Mouse (Mus musculus) liver, adult 2 months (tissue): Measurements from ENCODE around the gene Thap3. TPM values are rescaled to one million over a fixed set of nuclear protein-coding genes. Genes with fewer than 3 reads are reported as not detected.

Experiments
- DNase-seq: peaks from one replicate; pipeline ENCODE4 v3.0.0-alpha.2; 2011; ENCODE audit warnings: low read depth, low spot score; ENCODE audit errors: extremely low read depth
- H3K27ac ChIP-seq: fragments of 200-500 bp; replicated peaks from 2 replicates; pipeline ENCODE4 v1.5.1; 2012; ENCODE audit warnings: low read depth, mild to moderate bottlenecking, control low read depth, inconsistent platforms, low read length; ENCODE audit not compliant: insufficient read depth
- H3K27me3 ChIP-seq: fragments of 200-500 bp; 2 replicates; pipeline ENCODE4 v1.6.1; 2012; ENCODE audit warnings: mild to moderate bottlenecking, moderate library complexity, low read length, inconsistent platforms; ENCODE audit not compliant: control insufficient read depth, insufficient read depth
- H3K36me3 ChIP-seq: fragments of 200-500 bp; 2 replicates; pipeline ENCODE4 v1.6.1; 2012; ENCODE audit warnings: low read length, inconsistent platforms; ENCODE audit not compliant: control insufficient read depth, insufficient read depth
- H3K4me1 ChIP-seq: fragments of 200-500 bp; 2 replicates; pipeline ENCODE4 v1.6.1; 2011; ENCODE audit warnings: low read length; ENCODE audit not compliant: control insufficient read depth, insufficient read depth
- H3K4me3 ChIP-seq: fragments of 200-500 bp; 2 replicates; pipeline ENCODE4 v1.5.1; 2011; ENCODE audit warnings: low read depth, mild to moderate bottlenecking, control low read depth, low read length, moderate library complexity; ENCODE audit not compliant: insufficient read depth
- H3K79me2 ChIP-seq: fragments of 200-500 bp; 2 replicates; pipeline ENCODE4 v1.6.1; 2012; ENCODE audit warnings: inconsistent platforms, mild to moderate bottlenecking, low read length, moderate library complexity; ENCODE audit not compliant: control insufficient read depth, insufficient read depth
- H3K9ac ChIP-seq: fragments of 200-500 bp; 2 replicates; pipeline ENCODE4 v1.6.1; 2012; ENCODE audit warnings: low read depth, mild to moderate bottlenecking, control low read depth, inconsistent platforms, low read length
- CTCF ChIP-seq: fragments of 200-500 bp; IDR thresholded peaks from 2 replicates; pipeline ENCODE4 v1.5.1; 2011; ENCODE audit warnings: low read depth, low read length, control low read depth
- POLR2A ChIP-seq: fragments of 200-500 bp; IDR thresholded peaks from 2 replicates; pipeline ENCODE4 v1.6.1; 2011; ENCODE audit warnings: low read length, control low read depth; ENCODE audit not compliant: insufficient read depth; ENCODE audit errors: extremely low read depth
- WGBS: fragments of 180-500 bp; shearing (Covaris S2); methylation state at CpG from one replicate; pipeline ENCODE4 v1.1.7; 2018; 5-methylcytosine and 5-hydroxymethylcytosine counted together
- polyA plus RNA-seq: library from polyadenylated mRNA; depleted of rRNA; stranded (reverse); fragments of >200 nt; gene quantifications from 2 replicates; pipeline ENCODE4 v1.2.3, GENCODE M21; 2012
- total RNA-seq: library from RNA; depleted of rRNA; stranded (reverse); fragments of >200 nt; gene quantifications from 2 replicates; pipeline ENCODE4 v1.2.3, GENCODE M21; 2014

Thap3 gene
- total and polyA plus RNA-seq, 2 experiments, result 7.9 to 24.1 TPM

GRCm38 (mm10) chr4:151948497-151949471 is 40.0 kb downstream of the Thap3 start:
- no peak overlapping the region for H3K9ac ChIP-seq
- TF ChIP-seq CTCF (no peak), POLR2A (no peak)
- peaks cover 2% of the 10 kb centered on the region; the same call in 1 of the 2 replicates for H3K36me3 ChIP-seq
- WGBS, result 57% methylated on average over 14 of the region's 14 CpGs
- H3K27ac ChIP-seq, result no peak overlapping the region; the same call in 1 of the 2 replicates
- H3K4me1 ChIP-seq, result peaks cover 17% of the 10 kb centered on the region
- no peaks in the 10 kb centered on the region for H3K27me3 ChIP-seq
- peaks cover 19% of the 10 kb centered on the region; the same call in 1 of the 2 replicates for H3K79me2 ChIP-seq
- no peak overlapping the region for H3K4me3 ChIP-seq
- peak; percentile 50 for DNase-seq

GRCm38 (mm10) chr4:151946211-151946610 is 42.6 kb downstream of the Thap3 start:
- H3K4me3 ChIP-seq, result no peak overlapping the region
- H3K4me1 ChIP-seq, result peaks cover 9% of the 10 kb centered on the region
- H3K36me3 ChIP-seq, result no peaks in the 10 kb centered on the region; the same call in 1 of the 2 replicates
- no peaks in the 10 kb centered on the region for H3K27me3 ChIP-seq
- TF ChIP-seq CTCF (no peak), POLR2A (no peak)
- peaks cover 30% of the 10 kb centered on the region; the same call in 1 of the 2 replicates for H3K79me2 ChIP-seq
- H3K9ac ChIP-seq, result no peak overlapping the region
- H3K27ac ChIP-seq, result no peak overlapping the region
- 90% methylated on average over 11 of the region's 11 CpGs for WGBS
- DNase-seq, result no peak

GRCm38 (mm10) chr4:151938089-151938488 is 50.7 kb downstream of the Thap3 start:
- Histone ChIP-seq H3K79me2 (peaks cover 62% of the 10 kb centered on the region), H3K4me1 (peaks cover 26% of the 10 kb centered on the region), H3K9ac (no peak overlapping the region), H3K27me3 (no peaks in the 10 kb centered on the region), H3K27ac (peak overlapping the region; percentile 33; the same call in 1 of the 2 replicates), H3K36me3 (no peaks in the 10 kb centered on the region), H3K4me3 (no peak overlapping the region)
- TF ChIP-seq CTCF (no peak), POLR2A (no peak)
- 26% methylated on average over 3 of the region's 3 CpGs for WGBS
- peak; percentile 58 for DNase-seq

- Histone ChIP-seq H3K27ac (peak overlapping the region; percentile 54), H3K4me3 (no peak overlapping the region), H3K9ac (0 out of 2 replicates have a peak overlapping the region, but pooled peaks have one; percentile 24), H3K79me2 (peaks cover 62% of the 10 kb centered on the region), H3K36me3 (no peaks in the 10 kb centered on the region), H3K27me3 (no peaks in the 10 kb centered on the region), H3K4me1 (peaks cover 29% of the 10 kb centered on the region)
- TF ChIP-seq CTCF (no peak), POLR2A (no peak)
- 34% methylated on average over 13 of the region's 13 CpGs for WGBS
- DNase-seq, result peak; percentile 73
These were observed 51.4 kb downstream of the Thap3 start for GRCm38 (mm10) chr4:151937441-151937840.

GRCm38 (mm10) chr4:151934215-151934572 is 54.6 kb downstream of the Thap3 start:
- under 1% methylated on average over 23 of the region's 23 CpGs for WGBS
- H3K4me3 ChIP-seq, result peak overlapping the region; percentile 96
- no peaks in the 10 kb centered on the region for H3K36me3 ChIP-seq
- TF ChIP-seq POLR2A, result no peak
- TF ChIP-seq CTCF, result no peak
- H3K79me2 ChIP-seq, result peaks cover 40% of the 10 kb centered on the region
- H3K27me3 ChIP-seq, result no peaks in the 10 kb centered on the region
- no peak for DNase-seq
- peak overlapping the region; percentile 93 for H3K9ac ChIP-seq
- H3K27ac ChIP-seq, result peak overlapping the region; percentile 89
- peaks cover 29% of the 10 kb centered on the region for H3K4me1 ChIP-seq
